Mouse (Mus musculus) limb, embryonic 11.5 days (tissue): Measurements from ENCODE around the gene Zfp800. TPM values are rescaled to one million over a fixed set of nuclear protein-coding genes. Genes with fewer than 3 reads are reported as not detected.

Source experiments
- ATAC-seq: fragments of 200-750 bp; cut with Nextera tagmentation; 2 replicates; pipeline ENCODE4 v1.8.0; 2017; ENCODE audit warnings: low read depth; ENCODE audit not compliant: insufficient number of reproducible peaks, low FRiP score, low TSS enrichment
- DNase-seq: peaks from one replicate; pipeline ENCODE4 v3.0.0-alpha.2; 2015; ENCODE audit warnings: low spot score
- H3K27ac ChIP-seq: fragments of 300-500 bp; sonication (generic); replicated peaks from 2 replicates; pipeline ENCODE4 v1.5.1; 2014; ENCODE audit warnings: low read depth, mild to moderate bottlenecking, low read length
- H3K27me3 ChIP-seq: fragments of 300-500 bp; sonication (generic); 2 replicates; pipeline ENCODE4 v1.6.1; 2014; ENCODE audit warnings: mild to moderate bottlenecking, low read length, mixed read lengths; ENCODE audit not compliant: control insufficient read depth, insufficient read depth
- H3K36me3 ChIP-seq: fragments of 300-500 bp; sonication (generic); 2 replicates; pipeline ENCODE4 v1.6.1; 2014; ENCODE audit warnings: mild to moderate bottlenecking, low read length, moderate library complexity, mixed read lengths; ENCODE audit not compliant: control insufficient read depth, insufficient read depth
- H3K4me1 ChIP-seq: fragments of 300-500 bp; sonication (generic); 2 replicates; pipeline ENCODE4 v1.6.1; 2014; ENCODE audit warnings: low read length, mixed read lengths; ENCODE audit not compliant: control insufficient read depth, insufficient read depth
- H3K4me2 ChIP-seq: fragments of 300-500 bp; sonication (generic); 2 replicates; pipeline ENCODE4 v1.6.1; 2014; ENCODE audit warnings: low read depth, mild to moderate bottlenecking, moderate library complexity; ENCODE audit not compliant: severe bottlenecking
- H3K4me3 ChIP-seq: fragments of 300-500 bp; sonication (generic); 2 replicates; pipeline ENCODE4 v1.5.1; 2014; ENCODE audit warnings: low read depth, low read length
- H3K9ac ChIP-seq: fragments of 300-500 bp; sonication (generic); 2 replicates; pipeline ENCODE4 v1.6.1; 2014; ENCODE audit warnings: mild to moderate bottlenecking, low read length
- H3K9me3 ChIP-seq: fragments of 300-500 bp; sonication (generic); 2 replicates; pipeline ENCODE4 v1.6.1; 2016; ENCODE audit warnings: low read length; ENCODE audit not compliant: control insufficient read depth
- WGBS: fragments of 180-500 bp; shearing (Covaris S2); extraction: QIAGEN DNeasy Blood & Tissue Kit; methylation state at CpG from one replicate; pipeline ENCODE4 v1.1.7; 2014; 5-methylcytosine and 5-hydroxymethylcytosine counted together
- polyA plus RNA-seq: library from polyadenylated mRNA; unstranded; fragments of >200 nt; fragmentation: Nextera tagmentation; extraction: Ambion mirVana; gene quantifications from 2 replicates; pipeline ENCODE4 v1.2.1, GENCODE M21; 2014

The Zfp800 gene
- polyA plus RNA-seq, 1 experiment from 2014 or later: 14.6 TPM

GRCm38 (mm10) chr6:28318820-28319573, 78.8 kb downstream of the Zfp800 start:
- Histone ChIP-seq H3K4me2 (no peak overlapping the region), H3K4me1 (no peaks in the 10 kb centered on the region), H3K9me3 (no peaks in the 10 kb centered on the region), H3K4me3 (no peak overlapping the region), H3K27me3 (no peaks in the 10 kb centered on the region), H3K9ac (no peak overlapping the region), H3K27ac (no peak overlapping the region), H3K36me3 (no peaks in the 10 kb centered on the region)
- WGBS: 66% methylated on average over 13 of the region's 13 CpGs
- ATAC-seq (no peak), DNase-seq (no peak)

GRCm38 (mm10) chr6:28315208-28315607, 82.6 kb downstream of the Zfp800 start:
- Histone ChIP-seq H3K9ac (no peak overlapping the region), H3K9me3 (no peaks in the 10 kb centered on the region), H3K27ac (no peak overlapping the region), H3K27me3 (no peaks in the 10 kb centered on the region), H3K4me2 (no peak overlapping the region), H3K36me3 (no peaks in the 10 kb centered on the region), H3K4me3 (no peak overlapping the region), H3K4me1 (no peaks in the 10 kb centered on the region)
- DNase-seq: no peak
- no peak for ATAC-seq
- WGBS: 92% methylated on average over 3 of the region's 3 CpGs

- 83% methylated on average over 2 of the region's 2 CpGs for WGBS
- DNase-seq (no peak), ATAC-seq (no peak)
- no peaks in the 10 kb centered on the region for H3K9me3 ChIP-seq
- no peaks in the 10 kb centered on the region for H3K4me1 ChIP-seq
- H3K36me3 ChIP-seq: no peaks in the 10 kb centered on the region
- H3K9ac ChIP-seq: no peak overlapping the region
- no peak overlapping the region for H3K4me3 ChIP-seq
- no peak overlapping the region for H3K27ac ChIP-seq
- no peak overlapping the region for H3K4me2 ChIP-seq
- no peaks in the 10 kb centered on the region for H3K27me3 ChIP-seq
These were observed 85.7 kb downstream of the Zfp800 start for GRCm38 (mm10) chr6:28312067-28312466.

GRCm38 (mm10) chr6:28309692-28310091, 88.1 kb downstream of the Zfp800 start:
- H3K27me3 ChIP-seq: no peaks in the 10 kb centered on the region
- H3K4me3 ChIP-seq: no peak overlapping the region
- ATAC-seq: no peak
- H3K36me3 ChIP-seq: no peaks in the 10 kb centered on the region
- no peaks in the 10 kb centered on the region for H3K9me3 ChIP-seq
- H3K27ac ChIP-seq: no peak overlapping the region
- no peak overlapping the region for H3K4me2 ChIP-seq
- DNase-seq: no peak
- no peaks in the 10 kb centered on the region for H3K4me1 ChIP-seq
- H3K9ac ChIP-seq: no peak overlapping the region

GRCm38 (mm10) chr6:28308929-28309328, 88.9 kb downstream of the Zfp800 start:
- no peak overlapping the region for H3K4me2 ChIP-seq
- WGBS: 79% methylated on average over 3 of the region's 3 CpGs
- no peaks in the 10 kb centered on the region for H3K27me3 ChIP-seq
- no peak for ATAC-seq
- no peak overlapping the region for H3K9ac ChIP-seq
- no peak overlapping the region for H3K27ac ChIP-seq
- DNase-seq: no peak
- no peaks in the 10 kb centered on the region for H3K9me3 ChIP-seq
- no peak overlapping the region for H3K4me3 ChIP-seq
- no peaks in the 10 kb centered on the region for H3K36me3 ChIP-seq
- H3K4me1 ChIP-seq: no peaks in the 10 kb centered on the region

GRCm38 (mm10) chr6:28306702-28307101, 91.1 kb downstream of the Zfp800 start:
- no peak overlapping the region for H3K4me2 ChIP-seq
- H3K4me1 ChIP-seq: no peaks in the 10 kb centered on the region
- no peak overlapping the region for H3K4me3 ChIP-seq
- no peak for ATAC-seq
- DNase-seq: no peak
- no peaks in the 10 kb centered on the region for H3K36me3 ChIP-seq
- H3K27me3 ChIP-seq: no peaks in the 10 kb centered on the region
- H3K9ac ChIP-seq: no peak overlapping the region
- no peaks in the 10 kb centered on the region for H3K9me3 ChIP-seq
- H3K27ac ChIP-seq: no peak overlapping the region
- 72% methylated on average over 2 of the region's 2 CpGs for WGBS

GRCm38 (mm10) chr6:28296306-28296705, 101.5 kb downstream of the Zfp800 start:
- ATAC-seq: no peak
- no peak for DNase-seq
- H3K4me1 ChIP-seq: no peaks in the 10 kb centered on the region
- H3K4me3 ChIP-seq: no peak overlapping the region
- H3K9me3 ChIP-seq: no peaks in the 10 kb centered on the region
- 22% methylated on average over 8 of the region's 8 CpGs for whole genome bisulfite sequencing
- H3K36me3 ChIP-seq: no peaks in the 10 kb centered on the region
- H3K27me3 ChIP-seq: no peaks in the 10 kb centered on the region
- H3K4me2 ChIP-seq: no peak overlapping the region
- no peak overlapping the region for H3K27ac ChIP-seq
- H3K9ac ChIP-seq: no peak overlapping the region

- no peak for DNase-seq
- 79% methylated on average over 7 of the region's 7 CpGs for WGBS
- H3K9ac ChIP-seq: no peak overlapping the region
- H3K27ac ChIP-seq: no peak overlapping the region
- no peaks in the 10 kb centered on the region for H3K9me3 ChIP-seq
- ATAC-seq: no peak
- H3K36me3 ChIP-seq: no peaks in the 10 kb centered on the region
- H3K4me1 ChIP-seq: no peaks in the 10 kb centered on the region
- H3K4me3 ChIP-seq: no peak overlapping the region
- no peaks in the 10 kb centered on the region for H3K27me3 ChIP-seq
- H3K4me2 ChIP-seq: no peak overlapping the region
These were observed 102.2 kb downstream of the Zfp800 start for GRCm38 (mm10) chr6:28295581-28295980.

GRCm38 (mm10) chr6:28292810-28293209, 105.0 kb downstream of the Zfp800 start:
- 93% methylated on average over 6 of the region's 6 CpGs for WGBS
- H3K9me3 ChIP-seq: no peaks in the 10 kb centered on the region
- DNase-seq: no peak
- H3K9ac ChIP-seq: no peak overlapping the region
- H3K4me3 ChIP-seq: no peak overlapping the region
- H3K4me2 ChIP-seq: no peak overlapping the region
- no peaks in the 10 kb centered on the region for H3K36me3 ChIP-seq
- no peak for ATAC-seq
- H3K27ac ChIP-seq: no peak overlapping the region
- H3K27me3 ChIP-seq: no peaks in the 10 kb centered on the region
- H3K4me1 ChIP-seq: no peaks in the 10 kb centered on the region
